Mouse (Mus musculus) testis, postnatal 10 days (tissue): ENCODE data around the gene Eif1.
A peak's percentile ranks its signal among the peaks of the same experiment; 100 is the strongest.
"Not testable (repeated sequence)": the region's sequence is repeated elsewhere in the genome, so short reads cannot be mapped to it uniquely, and the experiment has no call there.

Experiments
- DNase-seq: peaks from one replicate; pipeline ENCODE4 v3.0.0; 2021; ENCODE audit warnings: low spot score

The Eif1 gene

DNA sequence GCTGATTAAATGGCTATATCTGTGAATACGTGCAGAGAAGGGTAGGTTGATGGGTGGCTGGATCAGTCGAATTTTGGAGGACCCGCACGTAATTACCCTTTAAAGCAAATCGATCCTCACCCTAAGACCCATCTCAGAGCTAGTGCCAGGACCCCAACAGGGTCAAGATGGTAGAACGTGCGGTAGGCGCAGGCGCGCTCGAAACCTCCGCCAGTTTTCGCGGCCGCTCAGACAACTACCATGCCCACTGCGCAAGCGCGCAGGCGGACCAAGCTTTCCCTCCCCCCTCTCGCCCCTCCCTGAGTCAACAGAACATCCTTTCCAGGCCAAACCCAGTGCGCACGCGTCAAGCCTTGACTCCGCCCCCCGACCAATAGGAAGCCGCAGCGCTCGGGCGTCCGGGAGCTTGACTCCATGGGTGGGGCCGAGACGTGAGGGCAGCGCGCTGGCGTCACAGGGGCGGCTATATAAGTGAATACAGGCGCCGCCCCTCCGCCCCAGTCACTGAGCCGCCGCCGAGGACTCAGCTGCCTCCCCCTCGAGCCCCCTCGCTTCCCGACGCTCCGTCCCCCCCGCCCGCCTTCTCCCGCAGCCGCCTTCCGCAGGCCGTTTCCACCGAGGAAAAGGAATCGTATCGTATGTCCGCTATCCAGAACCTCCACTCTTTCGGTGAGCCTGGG, at the start of gene Eif1:
TSS of gene Eif1 (plus strand) at position 394 of the 680 bp plus-strand sequence.
- DNase-seq, result peak; percentile 100

DNA sequence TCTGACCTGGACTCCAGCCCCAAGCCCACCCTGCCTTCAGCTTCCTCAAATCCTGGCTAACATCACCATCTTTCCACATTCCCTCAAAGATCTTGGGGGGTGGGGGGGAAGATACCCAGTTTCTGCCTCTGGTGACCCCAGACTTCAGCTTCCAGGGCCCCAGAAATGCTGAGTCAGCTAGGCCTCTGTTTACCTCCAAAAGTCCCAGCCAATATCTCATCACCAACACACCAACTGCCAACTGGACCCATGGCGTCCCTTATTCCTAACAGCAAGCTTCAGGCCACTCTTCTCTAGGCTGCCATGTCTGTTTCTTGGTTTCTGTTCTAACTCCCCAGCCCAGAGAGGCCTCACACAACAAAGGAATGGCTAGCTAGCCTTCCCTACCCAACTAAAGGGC, 47.8 kb upstream of the Eif1 start:
- no peak for DNase-seq

GRCm38 (mm10) chr11:100274719-100275118, 45.0 kb upstream of the Eif1 start:
- DNase-seq, result no peak

- no peak for DNase-seq
Observed at GRCm38 (mm10) chr11:100275466-100275865, 44.2 kb upstream of the Eif1 start.

- DNase-seq, result no peak
Observed at GRCm38 (mm10) chr11:100277726-100278480, 41.8 kb upstream of the Eif1 start.

DNA sequence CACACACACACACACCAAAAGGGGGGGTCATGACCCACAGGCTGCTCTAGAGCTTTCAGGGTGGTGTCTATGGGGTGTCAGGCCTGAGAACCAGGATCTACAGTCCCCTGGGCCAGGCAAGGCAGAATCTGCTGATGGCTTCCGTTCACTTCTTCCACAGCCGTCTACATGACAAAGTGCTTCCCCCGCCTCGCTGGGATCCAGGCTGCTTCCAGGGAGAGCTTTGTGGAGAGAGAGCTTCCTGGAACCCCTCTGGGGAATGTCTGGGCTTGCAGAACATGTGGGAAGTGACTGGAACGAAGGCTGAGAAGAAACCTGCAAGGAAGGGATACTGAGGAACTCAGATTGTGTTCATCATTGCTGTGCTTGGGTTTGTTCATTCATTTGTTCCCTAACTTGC, 40.9 kb upstream of the Eif1 start:
- DNase-seq, result no peak

- peak; percentile 94 for DNase-seq
Observed at GRCm38 (mm10) chr11:100281596-100282544, 37.8 kb upstream of the Eif1 start.

DNA sequence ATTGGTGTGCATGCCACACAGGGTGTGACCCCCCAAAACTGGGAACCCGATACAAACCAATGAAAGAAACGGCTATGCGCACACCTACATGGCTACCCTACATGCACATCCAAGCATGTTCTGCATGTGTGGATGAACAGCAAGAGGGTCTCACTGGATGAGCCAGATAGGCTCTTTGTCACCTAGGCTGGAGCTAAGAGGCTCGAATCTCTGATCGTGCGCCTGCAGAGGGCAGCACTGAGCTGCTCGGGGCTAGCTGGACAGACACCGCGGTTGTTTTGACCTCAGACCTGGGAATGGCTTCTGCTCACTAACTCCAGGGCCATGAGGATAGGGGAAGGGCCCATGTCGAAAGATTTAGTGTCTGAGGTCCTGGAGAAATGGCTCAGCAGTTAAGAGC, 37.1 kb upstream of the Eif1 start:
- DNase-seq, result peak; percentile 93

DNA sequence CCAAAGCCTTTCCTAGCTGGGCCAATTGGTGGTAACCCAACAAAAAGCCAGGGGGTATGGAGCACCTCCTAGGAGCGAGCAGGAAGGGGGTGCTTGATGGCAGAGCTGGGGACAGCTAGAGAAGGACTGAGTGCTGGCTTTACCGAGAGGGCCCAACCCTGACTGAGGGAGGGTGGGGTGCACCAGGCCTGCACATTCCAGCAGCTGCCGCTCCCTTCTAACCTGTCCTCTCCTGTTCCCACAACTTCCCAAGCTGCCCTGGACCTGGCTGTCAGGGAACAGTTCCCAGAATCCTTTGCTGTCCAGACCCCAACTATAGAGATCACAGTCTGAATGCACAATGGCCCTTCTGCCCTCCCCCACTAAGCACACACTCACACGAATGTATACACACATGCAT, 34.7 kb upstream of the Eif1 start:
- DNase-seq, result no peak

DNA sequence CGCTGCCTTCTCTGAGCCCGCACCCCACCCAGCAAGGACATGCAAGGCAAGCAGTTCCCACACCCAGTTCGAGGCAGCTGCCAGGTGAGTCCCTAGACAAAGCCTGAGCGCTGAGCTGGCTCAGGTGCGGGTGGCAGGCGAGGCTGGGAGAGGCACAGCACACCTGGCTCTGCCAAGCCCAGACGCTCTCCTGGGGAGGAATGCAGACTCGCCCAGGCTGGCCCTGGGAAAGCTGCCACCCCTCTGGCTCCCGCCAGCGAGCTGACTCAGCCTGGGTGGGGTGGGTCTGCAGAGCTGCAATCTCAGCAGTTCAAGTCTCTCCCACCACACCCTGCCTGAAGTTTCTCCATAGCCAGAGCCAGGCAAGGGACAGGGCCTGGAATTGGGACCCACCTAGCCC, 32.7 kb upstream of the Eif1 start:
- DNase-seq, result no peak

- peak; percentile 58 for DNase-seq
Observed at GRCm38 (mm10) chr11:100288942-100289341, 30.7 kb upstream of the Eif1 start.

- no peak for DNase-seq
Observed at GRCm38 (mm10) chr11:100290235-100290634, 29.4 kb upstream of the Eif1 start.

GRCm38 (mm10) chr11:100292884-100293283, 26.8 kb upstream of the Eif1 start:
- DNase-seq, result no peak

- DNase-seq, result peak; percentile 93
Observed at GRCm38 (mm10) chr11:100295308-100295707, 24.4 kb upstream of the Eif1 start.

DNA sequence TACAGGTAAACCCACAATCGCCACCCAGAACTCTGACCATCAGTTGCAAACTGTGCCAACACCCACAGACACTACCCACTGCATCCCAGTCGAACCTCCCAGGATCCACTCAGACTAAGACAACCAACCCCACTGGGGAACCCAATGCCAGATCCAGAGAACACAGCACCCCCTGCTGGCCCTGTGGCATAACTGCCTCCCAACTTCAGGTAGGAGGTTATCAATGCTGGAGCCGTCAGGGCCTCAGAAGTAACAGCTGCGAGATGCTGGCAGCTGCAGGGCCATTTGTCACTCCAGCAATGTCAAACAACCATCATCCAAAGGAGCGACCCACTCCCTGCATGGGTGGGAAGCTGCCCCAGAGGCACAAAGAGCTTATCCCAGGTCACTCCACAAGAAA, 21.9 kb upstream of the Eif1 start:
- peak; percentile 61 for DNase-seq

- DNase-seq, result peak; percentile 93
Observed at GRCm38 (mm10) chr11:100298274-100299036, 21.2 kb upstream of the Eif1 start.

DNA sequence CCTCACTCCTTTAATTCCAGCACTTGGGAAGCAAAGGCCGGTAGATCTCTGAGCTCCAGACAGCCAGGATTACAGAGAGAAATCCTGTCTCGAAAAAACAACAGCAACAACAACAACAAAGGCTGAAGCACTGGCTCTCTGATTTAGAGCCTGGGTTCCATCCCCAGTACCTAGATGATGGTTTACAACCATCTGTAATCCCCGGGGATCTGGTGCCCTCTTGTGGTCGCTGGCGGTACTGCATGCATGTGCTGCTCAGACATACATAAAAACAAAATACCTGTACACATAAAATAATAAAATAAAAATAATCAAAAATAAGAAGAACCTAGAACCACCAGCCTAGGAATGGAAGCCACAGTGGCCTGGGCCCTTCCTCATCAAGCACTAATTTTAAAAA, 19.4 kb upstream of the Eif1 start:
- peak; percentile 86 for DNase-seq

DNA sequence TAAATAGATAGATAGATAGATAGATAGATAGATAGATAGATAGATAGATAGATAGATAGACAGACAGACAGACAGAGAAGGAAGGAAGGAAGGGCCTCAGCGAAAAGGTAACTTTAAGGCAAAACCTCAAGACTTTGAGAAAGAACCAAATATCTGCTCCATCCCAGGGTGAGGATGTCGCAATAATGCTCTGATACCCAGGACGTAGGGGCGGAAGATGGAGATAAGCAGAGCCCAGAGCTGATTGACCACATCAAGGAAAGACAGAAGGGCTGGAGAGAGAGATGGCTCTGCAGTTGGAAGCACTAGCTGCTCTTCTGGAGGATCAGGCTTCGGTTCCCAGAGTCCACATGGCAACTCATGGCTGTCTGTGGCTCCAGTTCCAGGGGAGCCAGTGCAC, 18.4 kb upstream of the Eif1 start:
- DNase-seq, result no peak

DNA sequence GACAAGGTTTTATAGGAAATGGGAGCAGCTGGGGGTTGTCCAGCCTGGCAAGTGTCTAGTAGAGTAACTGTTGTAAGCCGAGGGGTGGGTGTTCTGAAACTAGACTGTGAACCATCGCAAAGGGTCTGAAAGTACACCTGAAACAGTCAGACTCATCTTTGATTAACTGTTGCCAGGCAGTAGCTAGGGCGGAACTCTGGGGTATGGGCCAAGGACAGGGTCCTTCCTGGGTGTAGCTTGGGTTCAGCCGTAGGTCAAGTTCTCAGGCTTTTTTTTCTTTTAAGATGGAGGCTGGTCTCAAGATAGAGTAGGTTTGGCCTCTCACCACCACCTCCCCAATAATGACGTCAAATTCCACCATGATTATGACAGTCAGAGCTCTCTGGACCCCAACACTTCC, 11.8 kb upstream of the Eif1 start:
- no peak for DNase-seq

DNA sequence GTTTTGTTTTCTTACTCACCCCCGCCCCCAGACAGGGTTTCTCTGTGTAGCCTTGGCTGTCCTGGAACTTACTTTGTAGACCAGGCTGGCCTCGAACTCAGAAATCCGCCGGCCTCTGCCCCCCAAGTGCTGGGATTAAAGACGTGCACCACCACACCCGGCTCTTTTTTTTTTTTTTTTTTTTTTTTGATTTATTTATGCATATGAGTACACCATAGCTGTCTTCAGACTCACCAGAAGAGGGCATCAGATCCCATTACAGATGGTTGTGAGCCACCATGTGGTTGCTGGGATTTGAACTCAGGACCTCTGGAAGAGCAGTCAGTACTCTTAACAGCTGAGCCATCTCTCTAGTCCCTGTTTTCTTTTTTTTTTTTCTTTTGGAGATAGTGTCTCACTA, 11.0 kb upstream of the Eif1 start:
- DNase-seq, result not testable (repeated sequence)

GRCm38 (mm10) chr11:100311656-100312055, 8.0 kb upstream of the Eif1 start:
- no peak for DNase-seq
